In genomic region chr4:34907026-34907425, GRCm38 (mm10) we compare ENCODE assay signal across 17 mouse cellular contexts. TPM values are rescaled to one million over a fixed set of nuclear protein-coding genes. Genes with fewer than 3 reads are reported as not detected.
DNase-seq lines count a peak whose midpoint lies in the region; ATAC-seq and TF ChIP-seq lines count a peak whose summit lies in the region.
"Had no signal": no experiment of that assay in that cellular context is flagged by ENCODE, and none has a peak within 500 bp of the region (broad histone marks: within the 10 kb centered on the region; RNA-seq: fewer than 3 reads in every experiment).

No protein-coding gene starts in this region.

- H3K36me3 ChIP-seq in heart, embryonic 16.5 days (ENCODE audit: control insufficient read depth, insufficient read depth), result no peaks in the 10 kb centered on the region
- H3K36me3 ChIP-seq in heart, adult 2 months (ENCODE audit: control insufficient read depth, insufficient read depth, low read length), result no peaks in the 10 kb centered on the region
- H3K36me3 ChIP-seq in midbrain, embryonic 14.5 days (ENCODE audit: control insufficient read depth, insufficient read depth, low read length), result no peaks in the 10 kb centered on the region
- no peaks in the 10 kb centered on the region for H3K36me3 ChIP-seq in midbrain, embryonic 15.5 days (replicated peaks)
- no peaks in the 10 kb centered on the region for H3K36me3 ChIP-seq in embryonic facial prominence, embryonic 10.5 days (replicated peaks)
- H3K36me3 ChIP-seq in limb, embryonic 14.5 days (ENCODE audit: control insufficient read depth, insufficient read depth, low read length), result no peaks in the 10 kb centered on the region

- no peak for TF ChIP-seq EP300 in heart, adult 2 months (IDR thresholded peaks at IDR 0.05; ENCODE audit: insufficient read depth, low read depth, low read length)

- WGBS in heart, embryonic 16.5 days, result 36% methylated on average over 14 of the region's 14 CpGs
- 51% methylated on average over 14 of the region's 14 CpGs for WGBS in heart, adult 2 months
- WGBS in midbrain, embryonic 14.5 days, result 44% methylated on average over 14 of the region's 14 CpGs
- 52% methylated on average over 14 of the region's 14 CpGs for WGBS in midbrain, embryonic 15.5 days
- 43% methylated on average over 14 of the region's 14 CpGs for WGBS in embryonic facial prominence, embryonic 10.5 days
- 29% methylated on average over 14 of the region's 14 CpGs for WGBS in limb, embryonic 14.5 days

- H3K27me3 ChIP-seq in heart, embryonic 16.5 days (ENCODE audit: control insufficient read depth, insufficient read depth, low read length), result no peaks in the 10 kb centered on the region
- H3K27me3 ChIP-seq in heart, adult 2 months (ENCODE audit: control insufficient read depth, insufficient read depth, low read length), result no peaks in the 10 kb centered on the region
- no peaks in the 10 kb centered on the region for H3K27me3 ChIP-seq in midbrain, embryonic 14.5 days (ENCODE audit: control insufficient read depth, insufficient read depth, low read length)
- no peaks in the 10 kb centered on the region for H3K27me3 ChIP-seq in midbrain, embryonic 15.5 days (replicated peaks)
- H3K27me3 ChIP-seq in embryonic facial prominence, embryonic 10.5 days (replicated peaks; ENCODE audit: low read depth, poor library complexity, severe bottlenecking), result no peaks in the 10 kb centered on the region
- no peaks in the 10 kb centered on the region for H3K27me3 ChIP-seq in limb, embryonic 14.5 days (ENCODE audit: control insufficient read depth, insufficient read depth, low read length)
- H3K27me3 ChIP-seq: CH12.LX had no signal

- H3K4me2 ChIP-seq in heart, embryonic 16.5 days (ENCODE audit: low read depth, low read length), result peak overlapping the region; percentile 36; the same call in 1 of the 2 replicates
- no peak overlapping the region for H3K4me2 ChIP-seq in midbrain, embryonic 14.5 days (ENCODE audit: low read length)
- H3K4me2 ChIP-seq in midbrain, embryonic 15.5 days, result no peak overlapping the region
- no peak overlapping the region for H3K4me2 ChIP-seq in limb, embryonic 14.5 days (replicated peaks; ENCODE audit: low read depth, low read length, severe bottlenecking)

- H3K79me2 ChIP-seq in heart, adult 2 months (replicated peaks; ENCODE audit: control insufficient read depth, insufficient read depth, low read length), result no peaks in the 10 kb centered on the region

- no peaks in the 10 kb centered on the region for H3K4me1 ChIP-seq in heart, embryonic 16.5 days (ENCODE audit: control insufficient read depth, insufficient read depth, low read length)
- H3K4me1 ChIP-seq in heart, adult 2 months (ENCODE audit: control insufficient read depth, insufficient read depth, low read length), result no peaks in the 10 kb centered on the region
- no peaks in the 10 kb centered on the region for H3K4me1 ChIP-seq in midbrain, embryonic 14.5 days (ENCODE audit: control insufficient read depth, insufficient read depth, low read length)
- no peaks in the 10 kb centered on the region for H3K4me1 ChIP-seq in midbrain, embryonic 15.5 days
- peaks cover 4% of the 10 kb centered on the region; the same call in 1 of the 2 replicates for H3K4me1 ChIP-seq in embryonic facial prominence, embryonic 10.5 days
- no peaks in the 10 kb centered on the region for H3K4me1 ChIP-seq in limb, embryonic 14.5 days (ENCODE audit: control insufficient read depth, insufficient read depth, low read length)

- TF ChIP-seq POLR2A in heart, adult 2 months (IDR thresholded peaks at IDR 0.05; ENCODE audit: insufficient read depth, low read depth, low read length), result no peak
- TF ChIP-seq POLR2A in limb, embryonic 14.5 days (IDR thresholded peaks at IDR 0.05; ENCODE audit: borderline replicate concordance, extremely low read depth, insufficient read depth, insufficient read length), result no peak

- no peak overlapping the region for H3K27ac ChIP-seq in heart, embryonic 16.5 days (ENCODE audit: low read length)
- no peak overlapping the region for H3K27ac ChIP-seq in heart, adult 2 months
- H3K27ac ChIP-seq in midbrain, embryonic 14.5 days (replicated peaks; ENCODE audit: low read depth, low read length), result no peak overlapping the region
- no peak overlapping the region for H3K27ac ChIP-seq in midbrain, embryonic 15.5 days
- H3K27ac ChIP-seq in embryonic facial prominence, embryonic 10.5 days (replicated peaks), result no peak overlapping the region
- no peak overlapping the region for H3K27ac ChIP-seq in limb, embryonic 14.5 days (replicated peaks; ENCODE audit: low read depth, low read length)
- H3K27ac ChIP-seq: macrophage had no signal

- ATAC-seq in heart, embryonic 16.5 days (replicated peaks; ENCODE audit: extremely low read depth, insufficient read depth, low FRiP score), result no peak
- no peak for ATAC-seq in midbrain, embryonic 14.5 days (ENCODE audit: low FRiP score, low TSS enrichment)
- ATAC-seq in midbrain, embryonic 15.5 days (replicated peaks), result no peak
- ATAC-seq in limb, embryonic 14.5 days (ENCODE audit: low FRiP score, low read depth), result no peak
- ATAC-seq: activated CD4-positive, CD25-positive, alpha-beta regulatory T cell, adult 4 months had no signal

- no peak for TF ChIP-seq CTCF in heart, adult 2 months (IDR thresholded peaks at IDR 0.05)

- DNase-seq in heart, adult 2 months, result no peak
- DNase-seq in midbrain, embryonic 14.5 days, result peak; percentile 20
- peak; percentile 30 for DNase-seq in embryonic facial prominence, embryonic 10.5 days (ENCODE audit: low spot score)
- peak; percentile 16 for DNase-seq in limb, embryonic 14.5 days (ENCODE audit: low spot score)
- DNase-seq in urinary bladder, postnatal 36 days (ENCODE audit: low spot score in 2 of 2), result no peak
- no peak for DNase-seq in gastrocnemius, postnatal 10 days
- DNase-seq: cerebellum, postnatal 10 days had no signal

- no peak overlapping the region for H3K9ac ChIP-seq in heart, embryonic 16.5 days (ENCODE audit: low read length)
- no peak overlapping the region for H3K9ac ChIP-seq in heart, adult 2 months (ENCODE audit: low read depth, low read length)
- no peak overlapping the region for H3K9ac ChIP-seq in midbrain, embryonic 14.5 days (replicated peaks; ENCODE audit: low read length)
- H3K9ac ChIP-seq in midbrain, embryonic 15.5 days, result no peak overlapping the region
- no peak overlapping the region for H3K9ac ChIP-seq in limb, embryonic 14.5 days (ENCODE audit: low read depth, low read length, severe bottlenecking)

- no peaks in the 10 kb centered on the region for H3K9me3 ChIP-seq in heart, embryonic 16.5 days (replicated peaks; ENCODE audit: control insufficient read depth, low read length)
- no peaks in the 10 kb centered on the region for H3K9me3 ChIP-seq in midbrain, embryonic 14.5 days (ENCODE audit: control insufficient read depth, low read length)
- no peaks in the 10 kb centered on the region for H3K9me3 ChIP-seq in midbrain, embryonic 15.5 days
- no peaks in the 10 kb centered on the region for H3K9me3 ChIP-seq in embryonic facial prominence, embryonic 10.5 days
- H3K9me3 ChIP-seq in limb, embryonic 14.5 days (ENCODE audit: control insufficient read depth, low read length), result no peaks in the 10 kb centered on the region

- no peak overlapping the region for H3K4me3 ChIP-seq in heart, embryonic 16.5 days (ENCODE audit: low read length)
- no peak overlapping the region for H3K4me3 ChIP-seq in heart, adult 2 months
- no peak overlapping the region for H3K4me3 ChIP-seq in midbrain, embryonic 14.5 days (replicated peaks; ENCODE audit: low read depth, low read length)
- H3K4me3 ChIP-seq in midbrain, embryonic 15.5 days, result no peak overlapping the region
- H3K4me3 ChIP-seq in embryonic facial prominence, embryonic 10.5 days, result no peak overlapping the region
- H3K4me3 ChIP-seq in limb, embryonic 14.5 days (replicated peaks; ENCODE audit: low read length), result no peak overlapping the region
- H3K4me3 ChIP-seq: myocyte had no signal

- intact Hi-C loops in heart, adult 2 months (cut with DNase I), result no loop called here

RNA-seq across cellular contexts. Expression of gene Cga, which starts 13.4 kb away (rescaled TPM):
- not detected in 2 replicates for polyA plus RNA-seq in heart, embryonic 16.5 days (2015; fragmentation: Nextera tagmentation; extraction: Ambion mirVana)
- total RNA-seq in heart, adult 2 months (2021), result not detected
- polyA plus RNA-seq in heart, adult 2 months (2012; rRNA removed), result not detected in 2 replicates
- polyA plus RNA-seq in midbrain, embryonic 14.5 days (2014; fragmentation: Nextera tagmentation; extraction: Ambion mirVana), result not detected in 2 replicates
- not detected in 2 replicates for polyA plus RNA-seq in midbrain, embryonic 15.5 days (2015; fragmentation: Nextera tagmentation; extraction: Ambion mirVana)
- polyA plus RNA-seq in embryonic facial prominence, embryonic 10.5 days (2016; fragmentation: Nextera tagmentation; extraction: Ambion mirVana), result 2.4 and 2.8 TPM in 2 replicates
- polyA plus RNA-seq in limb, embryonic 14.5 days (2012; rRNA removed), result not detected in 2 replicates
- not detected in 2 replicates for polyA plus RNA-seq in limb, embryonic 14.5 days (2014; fragmentation: Nextera tagmentation; extraction: Ambion mirVana)
- total RNA-seq in gastrocnemius, postnatal 10 days (2021), result not detected
- total RNA-seq: CH12.LX; gastrocnemius, adult 8-10 months; layer of hippocampus, postnatal 10 days had no signal
- polyA plus RNA-seq: activated CD4-positive, CD25-positive, alpha-beta regulatory T cell, adult 4 months; limb, embryonic 11.5 days; macrophage; myocyte; urinary bladder, adult 2 months had no signal

RNA-seq across cellular contexts. Expression of gene Zfp292, which starts 24.3 kb away (rescaled TPM):
- polyA plus RNA-seq in heart, embryonic 16.5 days (2015; fragmentation: Nextera tagmentation; extraction: Ambion mirVana), result 12.4 and 13.0 TPM in 2 replicates
- total RNA-seq in heart, adult 2 months (2021), result 10 to 100 TPM; 14.0 to 15.7 TPM
- 1.7 and 3.9 TPM in 2 replicates for polyA plus RNA-seq in heart, adult 2 months (2012; rRNA removed)
- polyA plus RNA-seq in midbrain, embryonic 14.5 days (2014; fragmentation: Nextera tagmentation; extraction: Ambion mirVana), result 39.6 and 52.8 TPM in 2 replicates
- 31.0 and 33.0 TPM in 2 replicates for polyA plus RNA-seq in midbrain, embryonic 15.5 days (2015; fragmentation: Nextera tagmentation; extraction: Ambion mirVana)
- polyA plus RNA-seq in embryonic facial prominence, embryonic 10.5 days (2016; fragmentation: Nextera tagmentation; extraction: Ambion mirVana), result 24.7 and 25.0 TPM in 2 replicates
- 10.3 and 11.9 TPM in 2 replicates for polyA plus RNA-seq in limb, embryonic 14.5 days (2012; rRNA removed)
- 23.2 and 27.3 TPM in 2 replicates for polyA plus RNA-seq in limb, embryonic 14.5 days (2014; fragmentation: Nextera tagmentation; extraction: Ambion mirVana)
- total RNA-seq in gastrocnemius, postnatal 10 days (2021), result 10 to 100 TPM; 11.8 to 14.5 TPM

Comparison
In these comparisons a context has a peak if more than half of its experiments do, and no peak if none do; other contexts are left out.
1. DNase-seq: peak in midbrain, embryonic 14.5 days (single experiment), embryonic facial prominence, embryonic 10.5 days (single experiment) and limb, embryonic 14.5 days (single experiment); none in heart, adult 2 months (0 of 2), urinary bladder, postnatal 36 days (0 of 2) and gastrocnemius, postnatal 10 days (single experiment).